Mouse (Mus musculus) left cerebral cortex, adult 8-10 months (tissue): Measurements from ENCODE around the gene Phrf1. TPM values are rescaled to one million over a fixed set of nuclear protein-coding genes. Genes with fewer than 3 reads are reported as not detected.

ENCODE experiments used
- DNase-seq, 2 experiments: peaks; one replicate each; pipeline ENCODE4 v3.0.0; 2022; ENCODE audit warnings: low spot score in 2 of 2
- total RNA-seq, 4 experiments: library from RNA; stranded (reverse); gene quantifications; 2 replicates each; pipeline ENCODE4 v1.2.4; 2022

Phrf1 gene
- total RNA-seq, 4 experiments from 2014 or later: 65.7 to 76.5 (median 68.5) TPM

DNA sequence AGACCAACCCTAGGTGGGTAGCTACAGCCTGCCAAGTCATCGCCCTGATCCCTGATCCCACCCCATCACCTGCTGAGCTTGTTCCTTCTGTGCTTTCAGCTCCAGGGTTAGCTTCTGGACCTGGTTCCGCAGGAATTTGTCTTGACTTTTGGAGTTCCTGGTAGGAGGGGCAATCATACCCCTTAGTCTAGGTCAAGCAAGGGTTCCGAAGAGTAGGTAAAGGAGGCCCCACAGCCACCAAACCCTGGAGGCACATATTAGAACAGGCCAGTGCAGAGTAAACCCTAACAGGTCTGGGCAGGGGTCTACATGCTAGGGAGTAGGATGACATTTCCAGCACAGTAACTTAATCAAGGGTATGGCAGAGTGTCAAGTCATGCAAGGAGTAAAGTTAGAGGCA lies 15.5 kb upstream of the Phrf1 start:
- DNase-seq: no peak

DNA sequence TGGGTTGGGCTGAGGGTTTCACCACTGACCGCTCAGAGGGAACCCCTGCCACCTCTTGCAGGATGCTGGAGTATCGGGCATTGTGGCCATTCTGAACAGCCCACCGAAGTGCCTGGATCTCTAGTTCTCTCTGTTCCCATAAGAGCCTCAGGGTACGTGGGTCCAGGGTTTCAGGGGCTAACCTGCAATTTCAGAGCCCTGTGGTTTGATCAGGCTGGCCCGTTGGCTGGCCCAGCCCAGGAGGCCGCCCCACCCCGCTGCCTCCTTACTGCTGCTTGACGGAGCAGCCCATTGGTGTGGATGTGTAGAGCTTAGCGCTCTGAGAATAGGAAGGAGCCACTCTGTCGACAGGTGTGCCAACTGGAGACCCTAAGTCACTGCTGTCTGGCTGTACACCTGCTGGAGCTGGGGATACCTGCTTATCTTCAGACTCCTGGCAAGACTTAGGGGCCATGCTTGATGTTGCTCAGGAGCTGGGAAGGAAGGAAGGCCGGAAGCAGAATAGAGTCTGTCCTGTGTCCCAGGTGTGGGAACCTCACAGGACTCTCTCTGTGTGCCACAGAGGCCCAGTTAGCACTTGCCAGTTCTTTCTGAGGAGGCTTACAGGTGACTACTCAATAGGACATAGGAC lies 14.9 kb upstream of the Phrf1 start, which contains the start of gene Lmntd2:
Lmntd2 (minus strand) TSS at position 476 of the 631 bp plus-strand sequence.
- no peak for DNase-seq

DNA sequence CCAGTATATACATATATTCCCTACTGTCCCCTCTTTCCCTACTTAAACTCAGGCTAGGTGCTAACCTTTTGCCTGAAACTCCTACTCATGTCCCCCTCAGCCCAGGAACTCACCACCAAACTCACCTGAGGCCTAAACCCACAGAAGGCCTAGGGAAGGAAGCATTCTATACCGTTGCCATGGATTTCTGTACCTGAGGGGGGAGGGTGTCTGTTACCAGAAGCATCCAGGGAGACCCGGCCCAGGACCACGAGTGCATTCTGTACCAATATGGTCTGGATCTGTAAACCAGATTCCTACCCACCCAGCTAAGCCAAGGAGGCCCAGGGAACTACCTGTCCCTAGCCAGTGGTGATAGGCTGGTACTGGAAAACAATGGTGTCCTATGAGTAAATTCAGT lies 14.3 kb upstream of the Phrf1 start:
- no peak for DNase-seq

DNA sequence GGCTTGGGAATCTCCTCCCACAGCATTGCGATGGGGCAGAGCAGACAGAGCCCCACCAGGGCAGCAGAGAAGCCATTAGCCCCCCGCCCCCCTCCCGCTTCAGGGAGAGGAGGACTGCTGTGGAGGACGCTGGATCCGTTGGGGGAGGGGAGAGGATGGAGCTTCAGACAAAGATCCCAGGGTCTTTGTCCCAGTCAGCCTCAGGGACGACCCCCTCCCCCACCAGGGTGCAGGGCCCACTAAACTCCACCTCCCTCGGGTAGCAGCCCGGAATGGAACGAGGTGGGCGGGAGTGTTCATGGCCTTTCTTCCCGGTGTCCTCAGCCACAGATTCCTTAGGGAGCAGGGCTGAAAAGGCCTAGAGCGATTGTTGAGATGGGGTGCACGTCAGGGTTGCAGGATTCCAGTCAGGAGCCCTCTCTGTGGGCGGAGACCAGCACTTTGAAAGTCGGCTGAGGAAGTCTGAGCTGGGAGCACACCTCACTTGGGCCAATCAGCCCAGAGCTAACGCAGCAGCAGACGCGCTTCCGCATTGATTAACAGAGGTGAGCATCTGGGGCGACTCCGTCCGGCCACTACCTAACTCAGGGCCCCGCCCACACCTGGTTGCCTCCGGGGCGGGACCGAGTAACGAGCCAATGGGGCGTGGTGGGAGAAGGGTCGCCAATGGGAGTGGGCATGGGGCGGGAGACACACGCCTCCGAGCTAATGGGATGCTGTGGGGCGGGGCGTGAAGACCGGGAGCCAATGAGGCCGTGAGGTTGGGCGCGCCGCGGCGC lies 13.3 kb upstream of the Phrf1 start, which contains the start of gene Rassf7:
Rassf7 (plus strand) TSS at position 760 of the 779 bp plus-strand sequence.
- peak; percentile 52 to 82 for DNase-seq

DNA sequence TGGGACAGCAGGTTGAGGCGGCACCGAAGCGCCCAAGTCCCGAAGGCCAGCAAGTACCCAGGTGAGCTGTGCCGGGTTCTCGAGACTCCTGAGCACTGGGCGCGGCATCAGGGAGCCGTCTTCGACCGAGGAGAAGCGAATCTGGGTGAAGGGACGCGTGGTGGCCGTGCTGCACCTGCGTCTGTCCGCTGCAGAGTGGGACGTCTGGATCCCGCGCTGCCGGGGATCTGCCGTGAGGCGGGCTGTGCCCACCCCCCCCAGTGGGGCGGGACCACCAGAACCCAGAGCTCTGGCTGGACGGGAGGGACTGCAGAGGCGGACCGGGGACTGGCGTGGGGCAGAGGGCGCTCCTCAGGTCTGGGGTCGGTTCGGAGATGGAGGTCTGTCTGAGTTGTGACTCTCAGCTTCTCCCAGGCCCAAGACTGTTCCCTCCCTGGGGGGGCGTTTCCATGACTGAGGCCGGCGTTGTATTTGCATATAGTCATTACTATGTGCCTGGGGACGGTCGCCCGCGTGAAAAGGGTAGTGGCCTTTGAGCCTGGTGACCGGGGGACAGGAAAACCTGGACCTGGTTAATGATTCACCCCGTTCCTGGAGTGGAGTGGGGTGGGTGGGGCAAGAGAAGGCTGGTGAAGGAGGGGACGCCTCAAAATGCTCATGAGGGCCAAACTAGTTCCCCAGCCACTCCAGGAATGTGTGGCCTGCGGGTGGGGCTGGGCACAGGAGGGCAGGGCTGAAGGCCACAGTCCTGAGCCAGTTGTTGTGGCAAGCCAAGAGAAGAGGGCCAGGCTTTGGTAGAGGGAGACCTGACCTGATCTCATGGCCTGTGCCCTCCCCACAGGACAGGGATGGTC lies 12.5 kb upstream of the Phrf1 start:
- DNase-seq: no peak

DNA sequence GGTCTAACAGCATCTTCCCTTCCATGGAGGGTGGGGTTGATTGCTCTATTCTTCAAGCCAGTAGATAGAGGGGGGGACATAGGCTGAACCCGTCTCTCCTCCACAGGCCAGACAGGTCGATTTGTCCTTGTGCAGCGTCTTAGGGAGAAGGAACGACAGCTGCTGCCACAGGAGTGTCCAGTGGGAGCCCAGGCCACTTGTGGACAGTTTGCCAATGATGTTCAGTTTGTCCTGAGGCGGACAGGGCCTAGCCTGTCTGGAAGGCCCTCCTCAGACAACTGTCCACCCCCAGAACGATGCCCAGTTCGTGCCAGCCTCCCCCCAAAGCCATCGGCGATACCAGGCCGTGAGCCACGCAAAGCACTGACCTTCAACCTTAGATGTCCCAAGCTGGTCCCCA lies 11.7 kb upstream of the Phrf1 start:
- no peak for DNase-seq

DNA sequence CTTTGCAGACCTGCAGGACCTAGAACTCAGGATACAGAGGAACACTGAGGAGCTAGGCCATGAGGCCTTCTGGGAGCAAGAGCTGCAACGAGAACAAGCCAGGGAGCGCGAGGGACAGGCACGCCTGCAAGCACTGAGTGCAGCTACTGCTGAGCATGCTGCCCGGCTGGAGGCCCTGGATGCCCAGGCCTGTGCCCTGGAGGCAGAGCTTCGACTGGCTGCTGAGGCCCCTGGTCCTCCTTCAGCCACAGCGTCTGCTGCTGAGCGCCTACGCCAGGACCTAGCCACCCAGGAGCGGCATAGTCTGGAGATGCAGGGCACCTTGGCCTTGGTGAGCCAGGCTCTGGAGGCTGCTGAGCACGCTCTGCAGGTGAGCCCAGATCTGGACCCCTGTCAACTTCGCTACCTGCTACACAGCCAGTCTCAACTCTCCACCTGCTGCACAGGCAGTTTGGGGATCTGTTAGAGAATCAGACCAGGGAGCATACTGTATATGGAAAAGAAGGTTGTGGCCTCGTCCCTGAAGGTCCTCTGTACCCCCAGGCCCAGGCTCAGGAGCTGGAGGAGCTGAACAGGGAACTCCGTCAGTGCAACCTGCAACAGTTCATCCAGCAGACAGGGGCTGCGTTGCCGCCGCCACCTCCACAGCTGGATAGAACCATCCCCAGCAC lies 11.1 kb upstream of the Phrf1 start:
- DNase-seq: no peak

DNA sequence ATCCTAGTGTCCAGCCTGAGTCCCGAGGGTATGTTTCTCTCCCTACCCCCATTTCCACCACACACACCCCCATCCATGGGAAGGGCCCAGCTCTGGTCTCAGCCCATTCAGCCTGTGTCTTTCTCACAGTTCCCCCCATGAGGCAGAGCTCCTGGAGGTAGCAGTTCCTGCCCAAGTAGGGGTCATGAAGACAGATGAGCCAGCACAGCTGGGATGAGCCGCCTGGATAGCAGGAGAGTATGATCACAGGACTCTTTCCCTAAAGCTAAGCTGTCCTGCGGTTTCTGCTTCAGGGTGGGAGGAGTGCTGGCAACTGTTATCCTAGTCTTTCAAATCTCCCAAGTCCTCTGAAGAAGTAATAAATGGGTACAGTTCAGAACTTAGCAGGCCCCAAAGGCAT lies 10.4 kb upstream of the Phrf1 start:
- no peak for DNase-seq

DNA sequence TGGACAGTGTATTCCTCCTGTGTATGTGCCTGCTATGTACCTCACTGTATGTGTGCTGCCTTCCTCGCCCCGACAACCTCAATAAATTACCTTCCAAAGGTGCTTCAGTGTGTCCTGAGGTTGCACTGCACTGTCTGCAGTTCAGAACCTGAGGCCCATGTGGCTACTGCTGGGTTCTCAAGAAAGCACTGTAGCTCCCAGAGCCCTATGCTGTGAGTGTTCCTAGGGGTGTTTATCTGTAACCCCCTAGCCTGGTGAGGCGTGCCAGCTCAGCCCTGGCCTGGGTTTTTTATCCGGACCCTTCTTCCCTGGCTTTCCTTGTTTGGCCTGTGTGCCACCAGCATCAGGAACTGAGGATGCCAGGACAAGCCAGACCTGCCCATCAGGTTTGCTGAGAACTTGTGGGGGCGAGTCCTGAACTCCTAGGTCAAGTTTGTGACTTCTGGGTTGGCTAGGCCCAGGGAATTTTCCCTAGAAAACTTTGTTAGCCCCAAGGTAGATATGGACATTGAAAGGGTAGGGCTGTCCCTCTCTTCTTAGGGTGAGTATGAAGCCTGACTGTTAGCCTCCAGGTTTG lies 9.9 kb upstream of the Phrf1 start:
- no peak for DNase-seq

DNA sequence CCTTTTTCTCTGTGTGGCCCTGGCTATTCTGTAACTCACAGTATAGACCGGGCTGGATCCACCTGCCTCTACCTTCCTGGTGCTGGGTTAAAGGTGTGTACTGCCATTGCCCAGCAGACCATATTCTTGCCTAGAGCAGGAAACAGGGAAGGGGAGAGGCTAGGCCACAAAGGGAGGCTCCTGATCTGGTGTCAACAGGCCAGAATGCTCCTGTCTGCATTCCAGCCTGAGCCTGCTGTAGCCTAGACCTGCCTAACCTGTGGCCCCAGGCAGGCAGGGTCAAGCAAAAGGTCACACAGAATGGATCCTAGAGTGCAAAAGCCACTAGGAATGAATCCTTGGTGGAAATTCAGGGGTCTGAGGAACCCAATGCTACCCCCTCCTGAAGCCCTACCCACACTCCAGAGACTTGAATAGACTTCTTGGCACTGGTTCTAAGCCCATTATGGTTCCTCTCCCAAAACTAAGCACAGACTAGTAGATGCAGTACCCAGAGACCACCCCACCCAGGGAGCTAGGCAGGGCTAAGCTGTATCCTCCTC lies 9.0 kb upstream of the Phrf1 start:
- DNase-seq: no peak

DNA sequence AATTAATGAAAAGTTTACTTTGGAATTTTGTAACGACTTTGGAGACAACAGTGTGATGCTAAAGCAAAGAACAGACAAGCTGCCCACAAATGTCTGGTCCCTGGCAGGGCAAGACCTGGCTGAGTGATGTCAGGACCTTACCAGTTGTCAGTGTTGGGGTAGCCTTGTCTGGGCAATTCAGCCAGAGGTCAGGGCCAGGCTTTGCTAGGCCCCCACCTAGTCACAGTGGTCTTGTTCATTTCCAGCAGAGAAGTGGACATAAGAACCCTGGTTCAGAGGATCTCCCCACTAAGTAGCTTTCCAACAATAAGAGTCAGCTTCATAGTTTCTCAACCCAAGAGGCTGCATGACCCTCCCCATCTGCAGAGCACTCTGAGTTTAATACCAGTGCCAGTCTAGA lies 8.2 kb upstream of the Phrf1 start:
- no peak for DNase-seq

DNA sequence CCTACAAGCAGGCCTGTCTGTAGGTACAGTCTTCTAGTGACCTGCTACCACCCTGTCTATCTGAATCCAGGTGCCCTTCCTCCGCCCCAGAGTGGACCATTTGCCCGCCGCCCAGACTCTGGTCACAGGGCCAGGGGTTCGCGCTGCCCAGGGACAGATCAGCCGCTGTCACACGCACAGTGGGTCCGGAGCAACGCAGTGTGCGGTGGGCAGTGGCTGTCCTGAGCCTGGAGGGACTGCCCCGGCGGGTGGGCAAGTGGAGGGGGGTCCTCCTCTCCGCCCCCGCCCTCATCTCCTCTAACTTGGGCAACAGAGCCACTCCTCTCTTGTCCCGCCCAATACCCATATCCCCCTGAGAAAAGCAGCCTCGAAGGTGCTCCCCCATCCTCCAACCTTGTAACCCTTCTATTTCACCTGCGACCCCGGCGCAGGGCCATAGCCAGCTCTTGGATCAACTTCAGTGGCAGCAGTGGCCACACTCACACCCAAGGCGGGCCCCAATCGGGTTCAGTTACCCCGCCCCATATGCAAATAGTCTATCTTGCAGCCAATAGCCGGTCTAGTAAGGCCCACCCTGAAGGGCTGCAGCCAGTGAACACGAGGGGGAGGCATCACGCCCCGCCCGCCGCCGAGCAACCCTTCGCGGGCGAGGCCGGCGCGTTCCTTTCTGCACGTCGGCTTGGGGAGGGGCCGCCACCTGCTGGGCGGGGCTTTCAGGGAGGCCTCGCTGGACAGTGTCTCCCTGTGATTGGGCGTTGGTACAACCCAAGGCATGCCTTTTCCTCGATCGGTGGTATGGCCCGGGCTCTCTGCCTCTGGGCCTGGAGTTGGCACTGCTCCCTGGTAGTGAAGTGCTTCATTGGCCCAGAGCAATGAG lies 7.1 kb upstream of the Phrf1 start:
- DNase-seq: peak; percentile 81 to 95

DNA sequence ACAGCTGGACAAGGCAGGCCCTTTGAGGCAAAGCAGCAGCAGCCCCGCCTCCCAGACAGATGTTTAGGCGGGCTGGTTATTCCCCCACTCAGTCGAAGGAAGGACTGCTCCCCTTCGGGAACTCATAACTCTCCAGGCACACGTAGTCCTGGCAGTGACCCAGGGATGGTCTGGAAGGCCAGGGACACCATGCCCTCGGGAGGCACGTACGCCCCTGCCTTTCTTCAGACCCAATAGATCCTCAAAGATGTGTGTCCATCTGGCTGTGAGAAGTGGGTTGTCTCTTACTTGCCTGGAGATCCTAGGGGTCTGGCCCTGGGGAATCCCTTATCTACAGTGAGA lies 6.5 kb upstream of the Phrf1 start:
- no peak for DNase-seq

DNA sequence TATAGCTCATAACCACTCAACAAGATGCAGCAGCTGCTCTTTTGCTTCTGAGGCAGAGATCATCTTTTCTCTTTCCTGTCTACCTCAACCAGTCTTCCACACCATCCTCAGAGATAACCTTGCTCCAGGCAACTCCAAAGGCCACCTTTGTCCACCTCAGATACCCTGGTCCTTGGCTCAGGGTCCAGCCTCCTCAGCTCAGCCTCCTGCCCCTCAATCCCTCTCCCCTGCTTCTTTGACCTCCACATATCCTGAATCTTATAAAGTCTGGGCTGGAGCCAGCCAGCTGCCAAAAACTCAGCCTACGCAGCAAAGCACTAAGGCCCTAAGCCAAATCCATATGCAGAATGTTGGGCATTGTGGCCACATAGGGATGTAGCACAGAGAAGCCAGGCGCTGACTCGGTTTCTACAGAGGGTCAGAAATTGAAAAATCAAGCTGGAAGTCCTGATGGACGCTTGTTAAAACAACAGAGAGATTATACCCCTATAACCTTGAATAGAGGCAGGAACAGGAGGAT lies 5.8 kb upstream of the Phrf1 start:
- DNase-seq: no peak

DNA sequence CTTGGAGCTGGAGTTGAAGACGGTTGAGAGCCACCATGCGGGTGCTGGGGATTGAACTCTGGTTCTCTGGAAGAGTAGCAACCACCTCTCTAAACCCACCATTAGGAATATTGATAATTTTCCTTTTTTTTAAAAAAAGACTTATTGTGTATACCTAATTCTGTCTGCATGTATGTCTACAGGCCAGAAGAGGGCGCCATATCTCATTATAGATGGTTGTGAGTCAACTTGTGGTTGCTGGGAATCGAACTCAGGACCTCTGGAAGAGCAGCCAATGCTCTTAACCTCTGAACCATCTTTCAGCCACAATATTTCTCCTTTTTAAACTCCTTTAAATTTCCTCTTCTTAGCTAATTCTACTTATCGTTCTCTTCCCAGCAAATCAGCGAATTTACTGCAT lies 2.0 kb upstream of the Phrf1 start:
- no peak for DNase-seq

DNA sequence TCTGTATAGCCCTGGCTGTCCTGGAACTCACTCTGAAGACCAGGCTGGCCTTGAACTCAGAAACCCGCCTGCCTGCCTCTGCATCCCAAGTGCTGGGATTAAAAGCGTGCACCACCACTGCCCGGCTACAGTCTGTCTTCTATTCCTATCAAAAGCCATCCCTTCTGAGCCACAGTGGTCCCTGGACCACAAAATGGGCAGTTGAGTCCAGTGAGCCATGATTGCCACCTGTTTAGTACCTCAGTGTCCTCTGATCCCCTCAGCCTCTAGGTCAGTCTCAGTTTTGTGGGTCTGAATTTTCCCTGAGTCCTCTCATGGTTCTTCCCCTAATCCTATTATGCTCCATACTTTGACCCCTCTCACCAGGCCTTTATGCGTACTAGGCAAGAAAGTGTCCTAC lies 788 bp upstream of the Phrf1 start:
- DNase-seq: no peak

DNA sequence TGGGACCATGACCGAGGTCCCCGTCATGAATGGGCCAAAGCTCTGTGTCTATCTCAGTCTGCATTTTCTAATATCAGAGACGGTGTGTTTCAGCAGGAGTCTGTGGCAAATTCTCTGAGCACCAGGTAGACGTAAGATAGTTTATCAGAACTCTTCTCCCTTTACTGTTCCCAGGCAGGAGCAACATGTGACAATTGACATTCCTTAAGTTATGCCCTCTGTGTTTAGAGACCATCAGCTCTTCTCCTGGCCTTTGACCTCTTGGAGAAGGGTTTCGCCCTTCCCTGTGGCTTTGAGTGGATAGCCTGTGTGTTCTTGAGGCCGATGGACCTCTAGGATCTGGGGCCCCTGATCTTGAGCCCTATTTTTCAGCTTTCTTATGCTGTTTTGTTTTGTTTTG lies 1.1 kb downstream of the Phrf1 start:
- DNase-seq: no peak

DNA sequence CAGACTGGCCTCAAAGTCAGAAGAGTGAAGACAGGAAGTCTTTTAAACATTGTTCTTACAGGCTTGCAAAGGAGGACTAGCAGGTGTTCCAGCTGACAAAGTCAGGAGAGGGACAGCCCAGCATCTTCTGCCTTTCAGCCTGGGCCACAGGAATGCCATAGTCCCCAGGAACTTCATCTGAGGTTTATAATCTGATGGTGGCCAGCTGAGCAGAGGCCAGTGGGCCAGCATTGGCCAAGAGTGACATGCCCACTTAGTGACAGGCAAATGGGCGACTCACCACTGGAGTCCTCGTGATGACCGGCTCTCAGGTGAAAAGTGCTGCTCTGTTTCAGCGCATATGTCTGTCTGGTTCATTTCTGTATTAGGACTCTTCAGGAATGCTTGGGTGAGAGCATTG lies 2.0 kb downstream of the Phrf1 start:
- no peak for DNase-seq

DNA sequence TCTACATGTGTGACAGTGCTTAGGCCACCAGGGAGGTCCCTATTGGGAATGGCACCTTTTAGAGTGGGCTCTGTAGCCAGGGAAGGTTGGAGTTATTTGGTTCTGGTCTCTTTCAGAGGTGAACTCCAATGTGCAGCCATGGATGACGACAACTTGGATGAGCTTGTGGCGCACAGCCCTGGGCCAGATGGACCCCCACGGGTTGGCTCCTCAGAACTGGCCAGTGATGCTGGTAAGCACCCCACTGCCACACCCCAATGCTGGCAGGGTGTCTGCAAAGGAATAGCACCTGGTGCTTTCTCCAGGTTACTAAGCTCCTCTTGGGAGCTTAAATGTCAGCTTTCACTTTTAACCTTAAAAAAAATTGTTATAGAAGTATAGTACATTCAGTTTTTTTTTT lies 2.5 kb downstream of the Phrf1 start:
- DNase-seq: no peak

DNA sequence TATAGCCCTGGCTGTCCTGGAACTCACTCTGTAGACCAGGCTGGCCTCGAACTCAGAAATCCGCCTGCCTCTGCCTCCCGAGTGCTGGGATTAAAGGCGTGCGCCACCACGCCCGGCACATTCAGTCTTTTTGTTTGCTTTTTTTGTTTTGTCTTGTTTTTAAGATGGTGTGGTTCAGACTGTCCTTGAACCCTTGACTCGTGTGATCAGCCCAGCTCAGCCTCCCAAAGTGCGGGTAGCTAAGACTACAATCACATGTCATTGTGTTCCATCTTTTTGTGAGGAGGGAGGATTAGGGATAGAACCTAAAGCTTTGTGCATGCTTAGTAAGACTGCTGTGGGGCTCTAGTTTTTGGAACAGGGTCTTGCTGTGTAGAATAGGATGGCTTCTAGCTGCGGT lies 3.0 kb downstream of the Phrf1 start:
- DNase-seq: no peak
